Mouse (Mus musculus): ENCODE measurements at regions not wholly inside any gene's neighbourhood (a gene's known extent, or its start where the extent isn't known, plus 50 kb on each side); places are given as distances from the start of the nearest gene placed in this dataset.

- DNase-seq, result no peak
Observed at GRCm38 (mm10) chr4:67662122-67662521, 834.7 kb downstream of the Tlr4 start.

DNA sequence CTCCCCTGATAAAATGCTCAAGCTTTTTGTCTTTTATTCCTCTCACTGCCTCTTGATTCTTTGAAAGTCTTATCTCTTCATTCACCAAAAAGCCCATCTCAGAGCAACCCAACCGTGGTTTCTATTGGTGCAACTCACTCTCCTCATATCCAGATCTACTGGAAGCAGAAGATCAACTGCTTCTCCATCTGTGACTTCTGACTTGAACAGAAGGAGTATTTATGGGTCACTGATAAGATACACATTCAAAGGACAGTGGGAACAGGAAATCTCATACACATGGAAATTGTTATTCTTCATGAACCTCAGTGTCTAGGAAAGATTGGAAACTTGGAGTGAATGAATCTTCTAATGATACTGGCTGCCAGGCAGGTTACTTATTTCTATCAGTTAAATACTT lies 846.6 kb downstream of the Tlr4 start:
- no peak for DNase-seq

- DNase-seq, result no peak
Observed at GRCm38 (mm10) chr4:67677589-67677988, 850.2 kb downstream of the Tlr4 start.

DNA sequence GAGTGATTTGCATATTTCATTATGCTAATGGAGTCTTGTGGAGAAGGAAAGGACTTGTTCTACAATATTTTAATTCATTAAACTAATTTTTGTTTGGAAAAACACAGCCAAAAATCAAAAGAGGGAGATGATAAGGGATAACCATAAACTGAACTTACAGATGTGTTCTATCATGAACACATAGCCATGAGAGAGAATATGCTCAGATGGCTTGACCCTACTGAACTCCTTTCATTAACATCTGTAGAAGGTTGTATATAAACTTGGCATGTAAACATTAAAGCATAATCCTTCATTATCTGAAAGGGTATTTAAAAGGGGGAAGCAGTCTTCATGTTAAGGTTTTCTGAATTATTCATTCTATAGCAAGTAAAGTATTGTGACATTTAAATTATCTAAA lies 871.1 kb downstream of the Tlr4 start:
- DNase-seq, result no peak

Small RNAs in the stretch of these regions (microRNA-seq; reads per million reads assigned to microRNA genes)
- 0 reads per million in 2 experiments for gene Gm44497
